Mouse (Mus musculus) frontal cortex, postnatal 36 days (tissue): ENCODE results near the gene Cracr2a.
"Not testable (repeated sequence)": the region's sequence is repeated elsewhere in the genome, so short reads cannot be mapped to it uniquely, and the experiment has no call there.

ENCODE experiments used
- DNase-seq, 2 experiments: peaks; one replicate each; pipeline ENCODE4 v3.0.0; 2022; ENCODE audit warnings: low spot score in 2 of 2

Cracr2a gene

DNA sequence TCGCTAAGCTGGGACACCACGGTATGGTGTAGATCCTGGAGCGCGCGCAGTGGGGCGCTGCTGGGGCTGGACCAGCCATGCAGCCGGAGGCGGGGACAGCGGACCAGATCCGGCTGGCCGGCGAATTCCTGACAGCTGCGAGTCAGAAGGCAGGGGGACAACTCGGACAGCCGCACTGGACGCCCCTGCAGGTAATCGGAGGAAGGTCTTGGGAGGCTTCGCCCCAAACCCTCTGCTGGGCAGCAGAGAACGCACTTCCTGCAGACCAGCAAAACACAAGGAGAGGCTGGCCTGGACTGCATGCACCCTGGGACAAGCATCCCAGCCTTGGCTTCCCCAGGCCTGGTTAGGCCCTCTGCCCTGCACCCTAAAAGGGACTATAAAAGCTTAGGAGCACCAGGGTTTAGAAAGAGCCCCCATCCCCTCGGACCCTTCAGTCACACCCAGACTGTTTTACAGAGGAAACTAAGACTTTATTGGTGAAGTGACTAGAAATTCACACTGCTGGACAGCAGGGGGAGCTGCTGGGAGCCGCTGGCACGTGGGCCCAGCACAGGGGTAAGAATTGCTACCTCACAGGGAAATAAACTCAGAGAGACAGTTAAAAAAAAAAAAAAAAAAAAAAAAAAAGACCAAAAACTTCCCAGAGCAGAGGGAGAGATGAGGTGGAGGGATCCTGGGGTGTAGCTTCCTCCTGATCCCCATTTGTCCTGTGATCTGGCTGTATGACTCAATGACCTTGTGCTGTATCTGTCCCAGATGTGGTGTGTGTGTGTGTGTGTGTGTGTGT is at the start of gene Cracr2a:
Cracr2a (plus strand) TSS at position 108 of the 790 bp plus-strand sequence.
- peak; percentile 70 to 76 for DNase-seq

DNA sequence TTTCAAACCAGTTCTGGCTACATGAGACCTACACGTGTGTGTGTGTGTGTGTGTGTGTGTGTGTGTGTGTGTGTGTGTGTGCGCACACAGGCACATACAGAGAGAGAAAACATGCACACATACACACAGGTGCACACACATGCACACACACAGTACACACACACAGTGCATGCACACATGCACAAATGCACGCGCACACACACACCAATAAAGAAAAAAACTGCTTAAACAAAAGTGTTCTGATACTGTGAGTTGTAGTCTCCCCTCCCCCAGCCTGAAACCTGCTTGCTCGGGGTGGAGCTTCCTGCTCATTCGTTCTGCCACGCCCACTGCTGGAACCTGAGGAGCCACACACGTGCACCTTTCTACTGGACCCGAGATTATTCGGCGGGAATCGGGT is 47.4 kb upstream of the Cracr2a start:
- DNase-seq: not testable (repeated sequence)

- DNase-seq: no peak
Measured at GRCm38 (mm10) chr6:127521176-127521575, 40.0 kb upstream of the Cracr2a start.

- DNase-seq: no peak
Measured at GRCm38 (mm10) chr6:127522326-127522725, 38.8 kb upstream of the Cracr2a start.

GRCm38 (mm10) chr6:127524442-127524841 is 36.7 kb upstream of the Cracr2a start:
- DNase-seq: peak; percentile 37 to 55

GRCm38 (mm10) chr6:127528625-127529024 is 32.5 kb upstream of the Cracr2a start:
- DNase-seq: no peak

DNA sequence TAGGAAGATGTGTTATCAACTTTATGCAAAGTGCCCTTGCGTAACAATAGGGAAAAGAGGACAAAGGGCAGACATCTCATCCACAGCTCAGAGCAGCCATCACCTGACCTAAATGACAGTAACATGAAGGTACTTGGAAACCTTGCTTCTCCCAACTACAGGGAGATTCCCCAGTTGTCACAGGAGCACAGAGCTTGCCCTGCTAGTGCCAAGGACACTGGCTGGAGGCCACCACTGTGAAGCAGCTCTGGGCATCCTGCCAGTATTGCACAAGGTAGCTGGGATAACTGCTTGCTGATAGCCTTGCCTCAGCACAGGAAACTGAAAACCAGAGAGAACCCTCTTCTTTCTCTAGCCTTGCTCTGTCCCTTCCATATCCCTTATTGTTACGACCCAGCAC is 31.7 kb upstream of the Cracr2a start:
- peak; percentile 25 to 37 for DNase-seq

- DNase-seq: no peak
Measured at GRCm38 (mm10) chr6:127530206-127530605, 30.9 kb upstream of the Cracr2a start.

- no peak for DNase-seq
Measured at GRCm38 (mm10) chr6:127531412-127532205, 29.5 kb upstream of the Cracr2a start.

- DNase-seq: no peak
Measured at GRCm38 (mm10) chr6:127532304-127532703, 28.8 kb upstream of the Cracr2a start.

DNA sequence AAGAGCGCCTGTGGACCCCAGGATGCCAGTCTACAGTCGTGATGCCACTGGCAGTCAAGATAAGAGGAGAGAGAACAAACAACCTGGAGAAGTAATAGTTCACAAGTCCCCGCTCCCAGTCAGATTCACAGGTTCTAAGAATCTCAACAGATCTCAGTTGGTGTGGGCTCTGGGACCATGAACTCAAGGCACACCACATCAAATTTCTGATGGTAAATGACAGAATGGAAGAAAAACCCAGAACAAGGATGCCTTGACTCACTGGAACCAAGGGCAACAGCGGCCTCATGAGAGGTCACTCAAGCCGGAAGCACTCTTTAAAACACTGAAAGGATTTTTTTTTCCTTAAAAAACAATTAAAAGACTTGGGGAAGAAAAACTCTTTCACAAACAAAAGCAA is 27.4 kb upstream of the Cracr2a start:
- DNase-seq: no peak

DNA sequence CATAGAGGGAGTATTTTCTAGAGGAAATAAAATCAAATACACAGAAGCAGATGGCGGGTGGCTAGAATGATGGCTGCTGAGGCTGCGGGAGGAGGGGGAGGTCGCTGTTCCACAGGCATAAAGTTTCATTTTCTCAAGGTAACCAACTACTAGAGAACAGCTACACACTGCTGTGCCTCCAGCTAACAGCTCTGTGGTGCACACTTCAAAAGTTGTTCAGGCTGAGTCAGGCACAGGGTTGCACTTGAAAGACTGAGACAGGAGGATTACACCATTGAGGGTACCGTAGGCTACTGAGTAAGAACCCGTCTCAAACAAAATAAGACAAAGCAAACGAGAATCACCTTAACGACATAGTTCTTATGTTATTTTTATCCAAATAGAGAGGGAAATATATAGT is 24.1 kb upstream of the Cracr2a start:
- DNase-seq: peak in 1 of 2 experiments; percentile 33

DNA sequence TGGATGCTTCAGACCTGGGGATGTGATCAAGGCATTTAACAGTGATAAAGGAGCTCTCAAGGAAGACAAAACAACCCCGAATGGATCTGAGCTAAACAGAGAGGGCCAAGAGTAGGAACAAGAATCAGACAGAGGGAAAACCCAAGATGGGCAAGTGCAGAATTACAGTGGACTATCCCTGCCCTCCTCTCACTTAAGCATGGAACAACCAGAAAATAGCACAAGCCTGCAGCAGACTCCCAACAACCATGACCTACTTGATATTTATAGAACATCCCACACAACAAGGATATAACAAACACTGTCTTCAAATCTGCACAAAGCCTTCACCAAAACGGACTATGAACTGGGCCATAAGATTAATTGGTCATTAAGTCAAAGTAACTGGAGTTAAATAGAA is 23.0 kb upstream of the Cracr2a start:
- no peak for DNase-seq

GRCm38 (mm10) chr6:127539226-127539625 is 21.9 kb upstream of the Cracr2a start:
- no peak for DNase-seq

- DNase-seq: no peak
Measured at GRCm38 (mm10) chr6:127539659-127540058, 21.5 kb upstream of the Cracr2a start.

- DNase-seq: no peak
Measured at GRCm38 (mm10) chr6:127540517-127540916, 20.6 kb upstream of the Cracr2a start.

DNA sequence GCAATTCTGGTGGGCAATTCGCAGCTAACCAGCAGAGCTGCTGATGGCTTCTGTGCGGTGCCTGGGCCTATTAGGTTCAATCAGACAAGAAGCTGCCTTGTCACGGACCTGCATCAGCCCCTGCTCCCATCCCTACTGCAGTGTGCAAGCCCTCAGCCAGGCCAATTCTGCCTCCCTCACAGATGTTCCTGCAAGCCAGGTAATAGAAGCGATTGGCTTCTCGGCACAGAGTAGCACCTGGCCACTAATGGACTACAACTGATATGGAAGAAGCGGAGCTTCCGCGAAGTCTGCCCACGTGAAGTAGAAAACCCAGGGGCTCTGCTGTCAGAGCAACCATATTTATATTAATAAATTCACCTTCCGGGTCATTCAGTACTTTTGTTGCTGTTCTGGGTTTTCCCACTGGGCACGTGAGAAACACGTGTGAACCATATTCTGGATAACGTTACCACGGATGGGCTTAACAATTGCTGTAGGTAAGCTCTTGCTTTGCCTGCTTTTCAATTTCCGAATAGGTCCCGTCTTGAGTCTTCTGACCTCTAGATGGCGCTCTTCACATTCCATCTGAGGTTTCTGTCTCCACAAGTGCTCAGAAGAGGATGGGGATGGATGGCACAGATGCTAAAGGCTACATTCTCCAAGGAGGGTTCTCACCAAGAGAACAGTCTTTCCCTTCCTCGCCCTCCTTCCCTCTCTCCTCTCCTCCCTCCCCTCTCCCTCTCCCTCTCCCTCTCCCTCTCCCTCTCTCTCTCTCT is 19.3 kb upstream of the Cracr2a start:
- DNase-seq: peak; percentile 38 to 86

DNA sequence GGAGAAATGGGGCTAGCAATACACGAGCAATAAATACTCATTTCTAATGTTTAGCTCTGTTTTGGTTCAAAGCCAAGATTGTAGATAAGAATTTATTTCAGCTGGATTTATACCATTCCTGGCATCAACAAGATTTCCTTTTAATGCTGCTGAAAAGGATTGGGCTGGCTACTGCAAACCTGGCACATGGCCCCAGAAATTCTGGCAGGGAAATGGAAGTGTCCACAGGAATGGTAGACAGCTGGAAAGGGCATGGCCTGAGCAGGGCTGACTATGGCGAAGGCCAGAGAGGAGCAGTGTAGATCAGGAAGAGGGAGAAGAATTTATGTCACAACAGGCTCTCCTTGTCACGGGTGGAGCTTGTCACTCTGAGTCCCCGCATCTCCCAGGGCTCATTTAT is 14.5 kb upstream of the Cracr2a start:
- DNase-seq: peak in 1 of 2 experiments; percentile 22

GRCm38 (mm10) chr6:127552940-127553339 is 8.2 kb upstream of the Cracr2a start:
- DNase-seq: no peak

DNA sequence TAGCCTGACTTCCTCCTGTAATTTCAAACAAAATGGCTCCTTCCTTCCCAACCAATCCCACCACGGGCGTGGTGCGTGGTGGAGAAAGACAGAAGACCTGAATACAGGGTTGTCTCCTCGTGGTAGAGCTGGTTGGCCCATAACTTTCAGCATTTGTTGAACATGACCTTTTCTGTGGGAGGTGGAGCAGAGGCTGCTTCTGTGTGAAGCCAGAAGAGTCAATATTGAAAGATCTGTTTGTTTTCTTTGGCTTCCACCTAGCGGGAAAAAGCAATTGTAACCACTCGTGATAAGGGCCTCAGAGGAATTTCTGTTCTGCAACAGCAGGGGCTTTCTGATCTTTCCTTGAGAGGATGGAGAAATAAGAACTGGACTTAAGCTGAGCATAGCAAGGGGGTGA is 5.6 kb upstream of the Cracr2a start:
- no peak for DNase-seq

- no peak for DNase-seq
Measured at GRCm38 (mm10) chr6:127560872-127561230, 287 bp upstream of the Cracr2a start.

DNA sequence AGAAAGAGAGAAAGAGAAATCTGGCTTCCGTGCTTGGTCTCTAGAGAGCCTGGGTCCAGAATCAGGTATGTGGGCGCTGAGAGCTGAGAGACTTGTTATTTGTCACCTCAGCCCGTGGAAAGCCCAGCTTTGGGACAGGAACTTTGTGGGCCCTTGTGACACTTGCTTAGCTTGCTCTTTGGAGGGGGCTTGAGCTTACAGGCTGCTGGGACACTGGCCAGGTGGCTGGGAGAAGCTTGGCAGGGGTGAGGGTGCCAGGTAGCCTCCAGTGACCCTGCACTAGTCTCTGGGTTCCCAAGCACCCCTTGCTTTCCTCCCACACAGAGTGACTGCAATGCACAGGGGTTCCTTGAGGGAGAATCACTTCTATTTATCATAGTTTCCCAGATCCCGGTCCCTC is 2.4 kb downstream of the Cracr2a start:
- DNase-seq: no peak
